Mouse (Mus musculus) frontal cortex, adult 2 months (tissue): Measurements from ENCODE around the gene Hoxd1. TPM values are rescaled to one million over a fixed set of nuclear protein-coding genes. Genes with fewer than 3 reads are reported as not detected.

ENCODE experiments used
- DNase-seq, 2 experiments: peaks; one replicate each; pipeline ENCODE4 v3.0.0; 2022; ENCODE audit warnings: low spot score in 1 of 2; ENCODE audit errors: extremely low spot score in 1 of 2
- polyA plus RNA-seq: library from polyadenylated mRNA; depleted of rRNA; stranded (reverse); fragments of >200 nt; gene quantifications from 2 replicates; pipeline ENCODE4 v1.2.3, GENCODE M21; 2012

Gene Hoxd1
- polyA plus RNA-seq, 1 experiment = 0.08 TPM

DNA sequence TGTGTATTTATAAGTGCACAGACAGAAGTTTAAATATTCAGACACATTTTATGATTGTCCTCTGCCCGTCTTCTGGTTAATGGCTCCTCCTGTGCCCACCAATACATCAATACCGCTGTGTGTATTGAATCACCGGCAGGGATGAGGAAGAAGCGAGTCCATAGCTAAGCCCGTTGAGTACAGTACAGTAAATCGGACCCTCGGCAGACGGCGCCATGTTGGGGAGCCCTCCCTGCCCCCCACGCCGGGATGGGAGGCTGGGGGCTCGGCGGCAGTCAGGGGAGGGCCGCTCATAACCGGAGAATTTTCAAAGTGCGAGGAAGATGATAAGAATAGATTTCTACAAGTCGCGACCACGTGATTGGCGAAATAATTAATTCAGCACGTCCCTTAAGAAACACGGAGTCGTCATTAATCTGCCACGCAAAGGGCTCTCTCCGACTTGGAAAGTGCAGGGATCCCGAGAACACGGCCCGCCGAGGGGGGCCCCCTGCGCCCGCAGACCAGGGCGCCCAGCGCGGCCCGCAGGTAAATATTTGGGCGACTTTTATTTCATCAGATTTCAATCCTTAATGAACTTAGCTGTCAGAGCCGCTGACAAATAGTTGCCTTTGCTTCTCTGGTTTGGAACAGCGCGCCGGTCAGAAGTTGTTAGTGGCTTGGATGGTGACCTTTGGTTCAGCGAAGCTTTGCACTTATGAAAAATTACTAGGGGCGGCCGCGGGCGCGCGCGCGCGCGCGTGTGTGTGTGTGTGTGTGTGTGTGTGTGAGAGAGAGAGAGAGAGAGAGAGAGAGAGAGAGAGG, 30.1 kb upstream of the Hoxd1 start:
- no peak for DNase-seq

DNA sequence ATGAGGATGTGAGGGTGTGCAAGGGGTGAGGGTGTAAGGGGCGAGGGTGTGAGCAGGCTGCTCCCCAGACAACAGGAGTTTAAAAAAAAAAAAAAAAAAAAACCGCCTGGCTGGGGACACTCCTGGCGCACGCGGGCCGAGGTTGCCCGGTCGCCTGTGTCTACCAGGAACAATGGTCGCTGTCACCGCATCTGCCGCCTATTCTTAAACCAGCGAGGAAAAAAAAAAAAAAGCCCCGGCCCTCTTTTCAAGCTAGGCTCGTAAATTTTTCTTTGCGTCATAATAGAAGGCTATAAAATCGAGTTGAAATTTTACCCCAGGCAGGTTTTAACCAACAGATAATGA, 29.5 kb upstream of the Hoxd1 start:
- no peak for DNase-seq

DNA sequence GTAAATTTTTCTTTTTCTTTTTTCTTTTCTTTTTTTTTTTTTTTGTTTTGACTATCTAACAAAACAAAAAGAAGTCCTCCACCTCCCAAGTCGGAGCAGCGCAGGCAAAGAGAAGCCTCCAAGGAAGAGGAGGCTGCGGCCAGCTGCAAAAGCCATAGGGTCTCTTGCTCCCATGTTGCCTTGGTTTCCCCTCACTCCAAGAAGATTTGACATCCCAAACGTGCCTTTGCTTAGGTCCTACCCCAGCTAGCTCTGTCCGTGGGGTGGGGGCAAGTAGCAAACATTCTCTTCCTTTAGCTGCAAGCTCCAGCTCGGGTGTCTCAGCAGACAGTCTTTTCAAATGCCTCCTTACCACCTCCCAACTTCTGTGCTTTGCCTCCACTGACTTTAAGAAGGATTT, 29.0 kb upstream of the Hoxd1 start:
- no peak for DNase-seq

DNA sequence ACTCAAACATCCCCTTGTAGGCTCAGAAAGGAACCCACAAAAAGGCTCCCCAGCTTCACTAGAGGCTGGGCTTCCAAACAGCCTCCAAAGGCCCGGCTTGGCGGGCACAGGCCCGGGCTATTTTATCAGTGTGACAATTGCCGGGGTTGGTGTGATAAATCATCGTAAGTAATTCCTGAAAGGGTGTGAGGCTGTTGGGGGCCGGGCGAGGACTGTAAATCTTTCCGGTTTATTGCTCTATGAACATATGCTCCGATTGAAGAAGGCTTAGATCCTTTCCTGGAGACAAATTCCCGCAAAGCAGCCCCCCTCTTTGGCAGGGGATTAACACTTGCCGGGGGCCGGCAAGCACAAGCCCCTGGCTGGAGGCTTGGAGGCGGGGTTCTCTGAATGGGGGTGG, 28.3 kb upstream of the Hoxd1 start:
- no peak for DNase-seq

DNA sequence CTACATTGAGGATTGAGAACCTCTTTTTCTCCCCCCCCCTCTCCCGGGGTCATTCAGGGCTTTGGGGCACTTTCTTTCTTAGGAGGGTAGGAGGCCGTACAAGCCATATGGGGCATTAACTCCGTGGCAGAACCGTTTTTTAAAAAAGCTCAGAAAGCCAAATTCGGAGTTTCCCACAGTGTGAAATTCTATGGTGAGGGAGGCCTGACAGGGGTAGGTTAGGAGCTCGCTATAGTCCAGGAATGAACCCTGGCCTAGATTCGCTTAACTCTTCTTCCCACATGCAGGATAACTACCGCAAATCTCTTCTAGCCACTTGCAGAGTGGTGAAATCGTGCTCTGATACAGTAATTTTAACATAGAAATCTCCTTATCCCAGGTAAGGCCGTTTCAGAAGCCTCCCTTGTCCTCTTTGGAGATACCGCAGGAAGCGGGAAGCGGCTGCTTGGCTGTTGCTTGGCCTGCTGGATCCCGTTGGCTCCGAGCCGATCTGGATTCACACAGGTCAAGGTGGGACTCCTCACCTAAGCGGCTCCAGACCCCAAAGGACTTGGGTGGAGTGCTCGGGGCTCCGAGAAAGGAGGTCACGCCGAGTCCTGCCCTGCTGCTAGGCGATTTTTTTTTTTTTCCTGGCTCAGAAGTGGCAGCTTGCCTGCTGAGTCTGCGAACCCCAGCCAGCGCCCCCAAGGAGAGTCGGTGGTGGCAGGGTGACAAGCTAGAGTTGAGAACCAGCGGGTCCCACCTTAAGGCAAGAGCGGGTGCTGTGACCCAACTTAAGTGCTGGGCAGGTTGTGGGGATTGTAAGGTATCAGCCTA, 27.6 kb upstream of the Hoxd1 start:
- no peak for DNase-seq

DNA sequence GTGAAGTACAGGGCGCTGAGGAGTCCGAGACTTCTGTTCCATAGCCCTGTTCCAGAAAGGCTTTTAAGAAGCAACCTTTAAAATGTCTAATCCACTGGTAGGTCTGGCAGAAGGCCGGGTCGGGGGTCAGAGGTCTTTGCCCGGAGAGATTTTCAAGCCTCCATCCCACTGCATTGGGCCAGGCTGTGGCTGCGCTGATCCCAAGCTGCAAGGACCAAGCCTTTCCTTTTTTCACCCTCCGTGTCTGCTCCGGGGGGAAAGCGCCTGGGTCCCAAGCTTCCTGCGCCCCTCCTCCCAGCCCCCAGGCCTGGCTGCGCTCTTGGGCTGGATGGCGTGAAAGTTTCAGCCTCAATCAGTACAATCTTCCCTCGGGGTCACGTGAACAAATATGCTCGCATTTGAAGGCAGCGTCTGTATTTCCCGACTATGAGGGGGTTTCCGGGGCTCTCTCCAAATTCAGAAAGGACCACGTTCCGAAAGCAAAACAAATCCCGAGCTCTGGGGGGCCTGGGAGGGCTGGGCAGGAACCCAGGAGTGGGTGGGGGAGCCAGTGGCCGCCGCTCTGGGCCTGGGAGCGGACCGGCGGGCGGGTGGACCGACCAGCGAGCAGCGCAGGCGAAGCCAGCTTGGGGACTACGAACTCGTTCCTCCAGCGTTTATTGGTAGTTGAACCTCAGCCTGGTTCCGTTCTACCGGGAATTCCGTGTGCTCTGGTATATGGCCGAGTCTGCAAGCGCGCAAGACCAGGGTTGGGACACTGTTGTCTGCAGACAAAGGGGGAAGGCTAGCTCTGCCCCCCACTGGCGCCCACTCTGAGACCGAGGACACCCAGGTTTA, 26.7 kb upstream of the Hoxd1 start:
- DNase-seq = no peak

DNA sequence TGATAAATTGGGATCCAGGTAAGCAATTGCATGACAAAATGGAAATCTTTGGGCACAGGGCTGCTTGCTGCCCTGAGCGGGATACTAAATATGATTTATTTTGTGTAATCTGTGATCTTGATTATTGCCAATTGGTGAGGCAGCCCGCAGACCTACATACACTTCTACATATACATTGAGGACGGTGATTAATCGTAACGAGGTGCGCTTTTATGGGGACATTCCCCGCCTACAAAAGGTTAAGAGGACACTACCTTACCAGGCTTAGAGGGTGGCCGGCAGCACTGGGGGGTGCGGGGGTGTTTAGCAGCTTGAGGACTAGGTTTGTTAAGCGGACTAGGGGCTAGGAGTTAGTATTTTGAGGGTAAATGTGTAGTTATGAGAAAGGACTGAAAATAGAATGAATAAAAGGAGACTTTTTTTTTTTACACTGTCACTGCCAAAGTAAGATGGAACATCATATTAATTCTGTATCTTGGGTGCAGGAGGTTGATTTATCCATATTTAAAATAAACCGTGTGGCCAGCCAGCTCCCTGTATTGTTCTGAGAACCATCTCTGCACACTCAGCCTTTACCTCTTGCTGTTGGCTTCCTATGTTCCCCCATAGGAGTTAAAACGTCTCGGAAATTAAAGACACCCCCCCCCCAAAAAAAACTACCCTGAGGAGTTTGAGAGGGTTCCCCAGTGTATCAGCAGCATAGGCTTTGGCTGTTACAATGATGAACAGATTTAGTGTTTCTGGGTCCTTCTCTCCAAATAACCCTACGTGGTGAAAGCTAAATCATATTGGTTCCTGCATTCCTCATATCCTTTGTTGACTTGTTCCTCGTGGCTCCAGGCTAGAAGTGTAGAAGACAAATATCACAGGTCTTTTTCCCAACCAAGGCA, 25.8 kb upstream of the Hoxd1 start:
- no peak for DNase-seq

DNA sequence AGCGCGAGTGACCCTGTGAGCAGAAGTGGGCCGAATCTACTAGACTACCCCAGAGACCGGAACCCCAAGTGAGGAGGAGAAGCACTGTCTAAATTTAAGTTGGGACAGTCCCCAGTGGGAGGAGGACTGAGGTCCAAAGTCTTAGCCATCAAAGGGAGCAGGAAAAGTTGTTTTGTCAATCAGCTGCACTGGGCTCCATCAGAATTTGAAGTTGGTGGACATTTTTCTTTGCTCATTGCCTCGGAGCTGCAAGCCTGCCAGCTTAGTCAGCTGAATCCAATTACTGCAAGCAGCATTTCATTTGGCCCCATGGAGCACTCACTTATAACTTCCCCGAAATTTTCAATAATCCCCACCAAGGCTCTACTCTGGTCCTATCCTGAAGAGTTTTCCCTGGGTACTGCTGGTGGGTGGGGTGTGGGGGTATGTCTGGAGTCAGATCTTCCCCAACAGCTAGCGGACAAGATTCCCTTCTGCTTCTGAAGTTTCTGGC, 25.2 kb upstream of the Hoxd1 start:
- no peak for DNase-seq

DNA sequence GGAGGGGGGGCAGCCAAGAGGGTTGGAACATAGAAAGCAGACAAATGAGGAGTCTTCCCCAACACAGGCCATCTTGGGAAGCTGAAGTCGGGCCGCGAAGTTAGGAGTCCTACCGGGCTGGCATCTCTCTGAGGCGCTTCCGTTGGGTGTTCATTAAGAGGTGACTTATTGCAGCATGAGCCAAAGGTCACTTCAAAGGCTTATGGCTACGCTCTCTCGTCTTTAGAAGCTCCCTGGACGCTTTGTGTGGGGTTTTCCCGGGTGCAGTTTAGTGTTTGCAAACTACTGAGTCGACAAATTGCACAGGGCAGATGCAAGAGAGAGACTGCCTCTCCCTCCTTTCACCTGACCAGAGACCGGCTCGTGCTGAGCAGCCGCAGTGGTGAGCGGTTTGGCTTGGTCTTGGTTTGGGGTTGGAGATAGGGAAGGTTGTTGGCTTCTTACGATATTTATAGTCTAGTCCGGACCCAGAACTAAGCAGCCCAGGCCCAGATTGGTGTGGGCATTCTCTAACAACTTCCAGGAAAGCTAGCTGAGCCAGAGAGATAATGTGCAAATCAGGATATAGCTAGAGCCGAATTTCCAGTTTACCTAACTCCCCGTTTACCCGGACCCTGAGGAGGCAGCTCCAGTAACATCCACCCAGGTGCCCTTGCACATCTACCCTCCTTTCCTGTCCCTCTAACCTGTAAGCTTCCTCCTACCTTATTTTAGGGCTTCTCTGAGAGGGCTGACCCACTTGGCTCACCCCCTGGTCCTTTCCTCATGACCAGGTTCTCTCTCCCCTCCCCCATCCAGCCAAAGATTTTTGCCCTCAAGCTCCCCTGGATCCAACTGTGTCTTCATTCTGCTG, 23.9 kb upstream of the Hoxd1 start:
- no peak for DNase-seq

DNA sequence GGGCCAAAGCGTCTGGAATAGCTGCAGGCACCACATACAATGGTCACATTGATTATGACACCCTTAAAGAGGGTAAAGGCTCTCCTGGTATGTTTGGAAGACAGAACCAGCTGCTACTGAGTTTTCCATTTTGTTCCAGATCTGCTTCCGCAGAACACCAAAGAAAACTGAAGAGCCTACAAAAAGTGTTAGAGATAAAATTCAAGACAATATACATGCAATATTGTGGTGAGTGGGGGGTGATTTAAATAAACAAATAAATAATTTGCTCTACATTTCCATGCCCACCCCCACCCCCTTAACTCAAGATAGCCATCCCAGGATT, 23.3 kb upstream of the Hoxd1 start:
- DNase-seq = no peak

DNA sequence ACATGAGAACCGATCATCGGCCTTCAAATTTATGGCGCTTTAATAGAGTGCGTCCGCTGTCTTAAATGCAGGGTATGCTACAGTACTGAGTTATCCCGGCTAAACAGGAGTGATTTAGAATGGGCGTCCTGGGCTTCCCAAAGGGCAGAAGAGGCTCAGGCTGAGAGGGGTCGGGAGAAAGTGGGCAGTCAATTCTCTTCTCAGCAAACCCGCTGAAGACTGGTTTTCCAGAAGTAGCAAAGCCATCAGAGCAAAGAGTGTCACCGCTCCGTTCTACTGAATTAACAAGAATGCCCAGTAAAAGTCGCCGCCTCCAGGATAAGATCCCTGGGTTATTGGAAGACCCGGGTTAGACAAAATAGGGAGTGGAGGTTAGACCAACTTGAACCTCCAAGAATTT, 22.9 kb upstream of the Hoxd1 start:
- no peak for DNase-seq

DNA sequence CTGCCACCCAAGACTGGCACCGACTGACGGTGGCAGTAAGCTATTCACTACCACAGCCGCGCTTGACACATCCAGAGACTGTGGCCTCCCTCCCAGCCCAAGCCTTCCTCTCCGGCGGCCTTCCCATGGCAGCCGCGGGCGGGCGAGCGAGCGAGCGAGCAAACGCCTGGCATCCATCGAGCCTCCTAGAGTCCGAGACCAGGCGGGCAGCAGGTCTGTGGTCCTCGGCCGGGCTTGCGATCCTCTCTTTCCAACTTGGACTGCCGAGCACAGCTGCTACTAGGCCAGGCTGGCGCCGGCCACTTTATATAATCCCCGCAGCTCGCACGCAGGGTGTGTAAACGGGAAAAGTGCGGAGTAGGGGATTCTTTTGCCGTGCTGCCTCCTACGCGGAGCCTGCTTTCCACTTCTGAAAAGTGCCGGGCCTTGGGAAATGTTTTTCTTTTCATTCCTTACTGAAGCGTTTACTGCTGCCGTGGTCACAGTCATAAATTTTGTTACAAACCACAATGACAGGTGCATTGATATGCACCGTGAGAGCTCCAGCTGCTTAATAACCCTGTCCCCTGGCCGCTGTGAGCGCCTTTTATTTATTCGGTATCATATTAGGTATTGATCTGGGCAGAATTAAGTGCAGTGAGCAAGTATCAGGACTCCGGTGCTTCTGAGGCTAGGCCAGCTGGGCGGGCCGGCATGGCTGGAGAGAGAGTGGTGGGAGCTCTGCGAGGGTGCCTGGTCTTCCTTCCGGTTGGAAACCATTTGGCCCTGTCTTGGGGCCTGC, 22.3 kb upstream of the Hoxd1 start:
- no peak for DNase-seq

DNA sequence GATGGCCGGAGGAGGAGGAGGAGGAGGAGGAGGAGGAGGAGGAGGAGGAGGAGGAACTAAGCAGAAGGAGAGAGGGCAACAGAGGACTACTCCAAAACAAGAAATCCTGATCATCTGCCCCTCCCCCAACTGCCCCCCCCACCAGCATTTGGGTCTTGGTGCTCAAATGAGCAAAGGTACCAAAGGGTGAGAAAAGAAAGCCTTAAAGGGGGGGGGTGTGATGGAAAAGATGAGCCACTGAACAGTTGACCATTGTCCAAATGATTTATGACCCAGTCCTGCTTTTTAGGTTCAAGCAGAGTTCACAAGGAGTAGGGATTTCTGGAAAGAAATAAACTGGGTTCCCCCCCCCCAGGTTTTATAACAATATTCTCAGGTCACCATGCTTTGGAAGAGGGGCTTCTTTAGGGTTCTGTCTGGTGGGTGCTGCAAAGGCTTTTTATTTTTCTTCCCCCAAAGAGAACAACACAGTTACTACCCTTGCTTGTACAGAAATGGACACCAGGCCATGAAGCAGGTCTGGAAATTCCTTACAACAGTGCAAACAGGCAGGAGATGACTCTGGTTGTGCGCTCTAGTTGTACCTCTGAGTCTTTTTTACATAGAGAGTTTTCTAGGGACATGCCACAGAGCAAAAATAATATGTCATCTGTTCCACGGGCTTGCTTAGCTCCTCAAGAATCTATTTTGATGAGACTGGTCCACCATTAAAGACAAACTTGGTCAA, 21.4 kb upstream of the Hoxd1 start:
- no peak for DNase-seq

DNA sequence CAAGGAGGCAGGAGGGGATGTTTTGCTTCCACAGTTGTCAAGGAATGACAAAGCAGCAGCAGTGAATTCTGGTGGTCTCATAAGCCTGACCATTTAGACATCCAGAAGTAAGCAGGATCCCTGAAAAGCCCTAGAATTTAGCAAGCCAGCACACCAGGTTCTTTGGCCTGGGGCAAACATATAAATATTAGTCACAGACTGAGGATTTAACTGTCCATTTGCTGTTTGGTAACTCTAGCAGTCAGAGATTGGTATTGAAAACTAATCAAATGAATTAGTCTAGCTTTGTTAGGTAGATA, 20.9 kb upstream of the Hoxd1 start:
- no peak for DNase-seq

DNA sequence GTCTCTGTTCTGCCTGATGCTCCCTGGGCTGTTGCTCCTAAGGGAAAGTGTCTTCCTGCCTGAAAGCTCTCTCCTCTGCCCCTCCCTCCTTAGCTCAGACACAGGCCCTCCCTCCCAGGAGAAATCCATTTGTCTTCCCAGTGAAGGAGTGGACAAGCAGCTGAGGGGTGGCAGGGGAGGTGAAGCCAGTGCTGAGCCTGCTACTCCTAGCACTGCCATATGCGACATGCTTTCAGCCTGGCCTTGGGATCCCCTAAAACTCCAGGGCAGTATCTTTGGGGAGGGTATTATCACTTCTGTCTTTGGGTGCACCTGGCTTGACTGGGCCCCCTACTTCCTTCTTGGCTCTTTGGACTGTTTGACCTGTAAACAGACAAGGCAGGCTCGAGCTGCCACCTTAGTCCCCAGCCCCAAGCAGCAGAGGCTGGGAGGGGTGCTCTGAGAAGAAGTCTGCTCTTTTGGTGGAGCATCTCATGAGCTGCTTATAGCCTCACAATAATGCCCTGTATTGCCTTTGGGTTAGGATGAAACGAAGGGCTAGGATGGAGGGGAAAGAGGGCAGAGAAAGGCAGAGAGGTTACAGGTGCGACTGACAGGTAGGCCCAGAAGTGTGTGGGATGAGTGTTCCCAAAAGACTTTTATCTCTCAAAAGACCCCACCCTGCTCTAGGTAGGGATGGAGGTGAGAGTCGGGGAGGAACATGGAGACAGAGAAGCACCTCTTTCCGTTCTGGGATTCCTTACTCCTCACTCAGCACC, 17.1 kb upstream of the Hoxd1 start:
- DNase-seq = no peak

DNA sequence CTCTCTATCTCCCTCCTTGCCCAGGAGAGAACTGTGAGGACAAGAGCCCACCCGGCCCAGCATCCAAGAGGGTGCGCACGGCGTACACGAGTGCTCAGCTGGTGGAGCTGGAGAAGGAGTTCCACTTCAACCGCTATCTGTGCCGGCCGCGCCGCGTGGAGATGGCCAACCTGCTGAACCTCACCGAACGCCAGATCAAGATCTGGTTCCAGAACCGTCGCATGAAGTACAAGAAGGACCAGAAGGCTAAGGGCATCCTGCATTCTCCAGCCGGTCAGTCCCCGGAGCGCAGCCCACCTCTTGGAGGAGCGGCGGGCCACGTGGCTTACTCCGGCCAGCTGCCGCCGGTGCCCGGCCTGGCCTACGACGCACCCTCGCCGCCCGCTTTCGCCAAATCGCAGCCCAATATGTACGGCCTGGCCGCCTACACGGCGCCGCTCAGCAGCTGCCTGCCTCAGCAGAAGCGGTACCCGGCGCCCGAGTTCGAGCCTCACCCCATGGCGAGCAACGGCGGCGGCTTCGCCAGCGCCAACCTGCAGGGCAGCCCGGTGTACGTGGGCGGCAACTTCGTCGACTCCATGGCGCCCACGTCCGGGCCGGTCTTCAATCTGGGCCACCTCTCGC, 16.4 kb upstream of the Hoxd1 start:
- DNase-seq = no peak

DNA sequence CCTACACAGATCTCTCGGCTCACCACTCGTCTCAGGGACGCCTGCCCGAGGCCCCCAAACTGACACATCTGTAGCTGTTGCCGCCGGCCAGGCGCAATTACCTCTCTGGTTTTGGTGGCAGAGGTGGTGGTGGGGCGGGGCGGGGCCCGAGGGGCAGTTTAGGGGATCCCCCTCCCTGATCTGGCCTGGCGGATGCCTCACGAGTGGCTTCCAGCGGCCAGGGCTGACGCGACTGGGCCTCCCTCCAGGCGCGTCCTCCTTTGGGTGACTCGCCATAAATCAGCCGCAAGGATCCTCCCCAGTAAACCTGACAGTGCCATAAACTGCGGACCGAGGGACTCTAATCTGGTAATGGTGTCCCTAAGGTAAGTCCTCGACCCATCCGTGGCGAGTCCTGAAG, 15.8 kb upstream of the Hoxd1 start:
- DNase-seq = no peak
